Mouse (Mus musculus): ENCODE data around the gene Pbrm1. TPM values are rescaled to one million over a fixed set of nuclear protein-coding genes. Genes with fewer than 3 reads are reported as not detected.

Pbrm1 gene
- total RNA-seq, 4 experiments from 2014 or later = 51.1 to 56.1 (median 52.0) TPM

DNA sequence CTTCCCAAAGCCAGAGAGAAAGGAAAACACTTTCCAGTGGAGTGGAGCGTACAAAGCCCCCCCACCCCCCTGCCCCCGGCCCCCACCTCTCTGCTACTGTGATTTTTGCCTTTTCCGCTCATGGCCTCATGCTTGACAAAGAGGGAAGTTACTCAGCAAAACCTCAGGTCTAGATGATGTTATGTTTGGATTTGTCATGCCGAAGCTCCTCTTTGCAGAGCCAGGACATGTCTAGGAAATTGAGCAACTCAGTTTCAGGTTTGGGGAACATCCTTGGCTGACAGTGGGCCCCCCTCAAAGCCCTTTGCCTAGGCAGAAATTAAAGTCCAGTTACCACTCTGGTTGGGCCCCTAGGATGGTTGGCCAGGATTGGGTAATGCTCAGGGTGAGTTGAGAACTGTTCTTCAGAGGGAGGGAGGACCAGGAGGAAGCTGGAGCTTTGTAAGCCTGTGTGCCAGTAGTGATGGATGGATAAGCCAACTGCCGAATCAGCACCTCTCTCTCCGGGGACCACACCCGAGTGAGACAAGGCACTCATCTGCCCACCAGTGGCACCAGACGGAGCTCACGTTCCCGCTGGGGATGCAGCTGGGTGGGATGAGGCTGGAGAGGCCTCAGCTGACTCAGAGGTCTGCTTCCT, 147.2 kb downstream of the Pbrm1 start:
- no peak for DNase-seq (ENCODE audit: low spot score in 2 of 2)

DNA sequence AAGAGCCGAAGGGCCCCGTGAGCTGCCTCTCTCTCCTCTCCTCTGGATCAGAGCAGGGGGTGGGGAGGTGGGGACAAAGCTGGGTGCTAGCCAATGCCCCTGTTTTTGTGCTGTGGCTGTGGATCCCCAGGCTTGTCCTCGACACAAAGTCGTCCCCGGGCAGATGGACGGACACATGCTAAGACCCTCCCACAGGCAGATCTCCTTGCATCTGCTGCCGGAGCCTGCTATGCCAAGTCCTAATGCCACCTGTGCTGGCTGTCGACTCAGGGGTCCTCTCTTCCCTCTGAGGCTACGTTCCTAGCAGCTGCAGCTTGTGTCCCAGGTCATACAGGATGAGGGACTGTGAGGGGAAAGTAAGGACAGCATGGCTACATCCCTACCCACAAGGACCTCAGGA, 147.9 kb downstream of the Pbrm1 start:
- DNase-seq (ENCODE audit: low spot score in 2 of 2) = no peak

GRCm38 (mm10) chr14:31168425-31168824, 149.5 kb downstream of the Pbrm1 start, which contains the start of gene Stab1:
Gene Stab1 (minus strand): TSS chr14:31168641.
- no peak for DNase-seq (ENCODE audit: low spot score in 2 of 2)

GRCm38 (mm10) chr14:31169508-31169907, 150.6 kb downstream of the Pbrm1 start:
- DNase-seq (ENCODE audit: low spot score in 2 of 2) = no peak

- DNase-seq (ENCODE audit: low spot score in 2 of 2) = no peak
Observed at GRCm38 (mm10) chr14:31170963-31171362, 152.0 kb downstream of the Pbrm1 start.

Other genes with a start within 250 kb of the Pbrm1 start
- gene Tmem110, start 193.5 kb upstream of the Pbrm1 start, total RNA-seq (2022) = 10 to 100 TPM; 24.3 to 28.8 (median 25.5) TPM
- gene Mustn1, start 139.9 kb upstream of the Pbrm1 start, total RNA-seq (2022) = 1 to 10 TPM; 2.1 to 4.1 (median 2.2) TPM
- gene Itih4, start 132.7 kb upstream of the Pbrm1 start, total RNA-seq (2022) = under 1 TPM in 2 of 4 experiments, not detected in 2; 0.16 to 0.35 TPM
- 10 to 100 TPM; 32.1 to 49.7 (median 37.8) TPM for gene Itih3, start 95.4 kb upstream of the Pbrm1 start, total RNA-seq (2022)
- gene Itih1, start 75.8 kb upstream of the Pbrm1 start, total RNA-seq (2022) = not detected
- 10 to 100 TPM; 16.4 to 19.4 (median 18.6) TPM for gene Nek4, start 67.8 kb upstream of the Pbrm1 start, total RNA-seq (2022)
- gene Glt8d1, start 17.7 kb upstream of the Pbrm1 start, total RNA-seq (2022) = 10 to 100 TPM; 30.9 to 38.6 (median 32.5) TPM
- 100 to 1,000 TPM; 166 to 179 (median 173) TPM for gene Spcs1, start 17.5 kb upstream of the Pbrm1 start, total RNA-seq (2022)
- gene Gnl3, start within 50 bp of the Pbrm1 start, total RNA-seq (2022) = 10 to 100 TPM; 43.5 to 58.8 (median 49.6) TPM
- 10 to 100 TPM; 26.5 to 30.6 (median 28.0) TPM for gene Smim4, start 109.8 kb downstream of the Pbrm1 start, total RNA-seq (2022)
- 1 to 10 TPM; 3.0 to 4.1 (median 3.8) TPM for gene Nt5dc2, start 111.9 kb downstream of the Pbrm1 start, total RNA-seq (2022)
- 10 to 100 TPM; 18.7 to 28.1 (median 22.2) TPM for gene Stab1, start 149.5 kb downstream of the Pbrm1 start, total RNA-seq (2022)
- 10 to 100 TPM; 19.5 to 22.6 (median 19.7) TPM for gene Tnnc1, start 189.2 kb downstream of the Pbrm1 start, total RNA-seq (2022)
- 100 to 1,000 TPM; 363 to 424 (median 392) TPM for gene Nisch, start 197.8 kb downstream of the Pbrm1 start, total RNA-seq (2022)
- 1 to 10 TPM; 5.0 to 6.0 (median 5.7) TPM for gene Sema3g, start 198.7 kb downstream of the Pbrm1 start, total RNA-seq (2022)
- gene Phf7, start 232.2 kb downstream of the Pbrm1 start, total RNA-seq (2022) = 1 to 10 TPM; 5.1 to 6.3 (median 5.7) TPM
- 100 to 1,000 TPM; 131 to 140 (median 137) TPM for gene Bap1, start 232.3 kb downstream of the Pbrm1 start, total RNA-seq (2022)